Mouse (Mus musculus): ENCODE data around the gene Nudt5. TPM values are rescaled to one million over a fixed set of nuclear protein-coding genes. Genes with fewer than 3 reads are reported as not detected.

Gene Nudt5
- polyA plus RNA-seq, 2 experiments from 2014 or later = 52.1 to 59.6 TPM

DNA sequence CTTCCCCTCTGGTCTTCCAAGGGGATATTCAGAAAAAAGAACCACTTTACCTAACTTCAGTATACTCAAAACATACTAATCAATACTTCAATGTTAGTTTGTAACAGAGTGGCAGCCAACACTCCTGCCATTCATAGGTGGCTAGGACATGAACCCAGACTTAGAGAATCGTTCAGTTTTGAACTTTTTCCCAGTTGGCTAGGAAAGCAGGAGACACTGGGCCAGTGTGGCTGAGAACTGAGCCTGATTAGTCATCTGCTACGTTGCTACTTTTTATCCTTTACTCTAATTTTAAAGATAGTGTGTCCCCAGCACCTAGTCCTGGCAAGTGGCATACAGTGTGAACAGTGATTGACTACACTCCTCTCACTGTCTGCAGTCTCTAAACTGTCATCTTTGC is 22.9 kb downstream of the Nudt5 start:
- ATAC-seq = no peak

DNA sequence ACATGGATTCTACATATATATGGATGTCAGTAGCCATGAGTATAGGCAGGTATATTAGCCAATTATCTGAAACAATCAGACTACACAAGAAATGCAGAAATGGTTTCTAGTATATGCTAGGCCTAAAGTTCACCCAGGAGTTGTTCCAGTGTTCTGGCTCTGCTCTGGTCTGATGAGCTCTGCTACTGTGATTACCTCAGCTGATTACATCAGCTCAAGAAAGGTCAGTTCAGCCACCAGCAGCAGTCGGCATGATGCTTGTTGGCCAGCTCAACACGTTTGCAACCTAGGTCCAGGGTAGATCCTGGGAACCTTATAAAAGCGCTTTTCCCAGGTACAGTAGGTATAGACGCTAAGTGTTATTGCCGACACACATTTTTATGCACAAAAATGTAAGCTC is 24.9 kb downstream of the Nudt5 start:
- no peak for ATAC-seq

DNA sequence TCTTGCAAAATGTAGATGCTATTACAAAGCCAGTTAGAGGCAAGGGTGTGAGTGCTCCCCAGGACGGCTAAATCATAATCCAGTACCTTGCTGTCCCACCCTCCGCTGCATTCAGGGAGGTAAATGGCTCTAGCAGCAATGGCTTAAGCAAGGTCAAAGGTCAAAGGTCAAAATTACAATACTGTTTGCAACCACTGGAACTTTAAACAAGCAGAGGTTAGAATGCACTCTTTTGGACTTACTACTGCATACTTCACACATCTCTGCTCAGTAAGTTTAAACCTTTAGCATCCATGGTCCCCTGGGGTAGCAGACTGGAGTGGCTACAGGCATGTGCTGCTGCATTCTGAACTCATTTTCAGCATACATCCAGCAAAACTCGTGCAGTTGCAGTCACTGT is 32.6 kb downstream of the Nudt5 start:
- no peak for ATAC-seq

DNA sequence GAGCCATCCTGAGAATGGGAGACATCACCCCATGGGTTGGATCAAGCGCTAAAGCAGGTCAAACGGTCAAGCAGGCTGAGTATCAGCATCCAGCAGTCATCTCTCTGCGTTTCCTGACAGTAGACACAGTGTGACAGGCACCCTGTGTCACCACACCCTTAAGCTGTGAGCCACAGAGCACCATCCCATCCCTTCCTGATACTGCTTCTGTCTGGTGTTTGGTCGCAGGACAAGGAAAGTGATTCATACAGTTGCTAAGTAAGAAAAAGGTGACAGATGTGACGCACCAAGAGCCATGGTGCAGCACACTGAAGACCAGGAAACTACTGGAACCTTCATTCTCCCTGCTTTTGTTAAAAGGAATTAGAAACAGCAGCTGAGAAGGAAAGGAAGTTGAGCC is 44.0 kb downstream of the Nudt5 start:
- ATAC-seq = no peak

DNA sequence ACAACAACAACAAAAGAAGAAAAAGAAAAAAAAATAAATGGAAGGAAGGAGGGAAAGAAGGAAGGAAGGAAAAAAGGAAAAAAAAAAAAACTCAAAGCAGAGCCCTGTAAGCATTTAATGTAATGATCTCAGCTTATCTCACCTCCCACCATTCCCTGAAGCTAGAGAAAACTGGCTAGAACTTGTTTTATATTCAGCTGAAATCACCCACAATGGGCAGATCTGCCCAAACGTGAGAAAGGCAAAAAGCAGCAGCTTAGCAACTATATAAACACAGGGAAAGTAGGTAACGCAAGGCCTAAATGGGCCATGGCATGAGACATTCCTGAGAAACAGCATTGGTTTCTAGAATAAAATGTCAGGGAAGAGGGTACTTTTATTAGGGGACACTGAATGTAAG is 44.6 kb downstream of the Nudt5 start:
- ATAC-seq = no peak

DNA sequence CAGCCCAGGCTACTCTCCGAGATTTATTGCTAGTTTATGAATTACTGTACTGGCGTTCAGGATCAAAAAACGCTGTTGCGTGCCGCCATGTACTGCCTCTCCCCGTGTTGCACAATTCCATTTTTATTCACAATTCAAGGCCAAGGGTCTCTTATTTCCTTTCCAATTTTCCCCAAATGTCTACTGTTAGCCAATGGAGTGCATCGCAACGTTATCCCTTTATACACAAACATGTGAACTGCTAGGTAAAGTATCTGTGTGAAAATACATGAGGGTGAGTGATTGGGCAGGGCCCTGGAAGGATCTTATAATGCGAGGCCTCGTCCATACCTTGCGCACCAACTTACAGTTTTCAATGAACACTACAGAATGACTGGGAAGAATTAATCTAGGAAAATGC is 49.5 kb downstream of the Nudt5 start:
- ATAC-seq = no peak

DNA sequence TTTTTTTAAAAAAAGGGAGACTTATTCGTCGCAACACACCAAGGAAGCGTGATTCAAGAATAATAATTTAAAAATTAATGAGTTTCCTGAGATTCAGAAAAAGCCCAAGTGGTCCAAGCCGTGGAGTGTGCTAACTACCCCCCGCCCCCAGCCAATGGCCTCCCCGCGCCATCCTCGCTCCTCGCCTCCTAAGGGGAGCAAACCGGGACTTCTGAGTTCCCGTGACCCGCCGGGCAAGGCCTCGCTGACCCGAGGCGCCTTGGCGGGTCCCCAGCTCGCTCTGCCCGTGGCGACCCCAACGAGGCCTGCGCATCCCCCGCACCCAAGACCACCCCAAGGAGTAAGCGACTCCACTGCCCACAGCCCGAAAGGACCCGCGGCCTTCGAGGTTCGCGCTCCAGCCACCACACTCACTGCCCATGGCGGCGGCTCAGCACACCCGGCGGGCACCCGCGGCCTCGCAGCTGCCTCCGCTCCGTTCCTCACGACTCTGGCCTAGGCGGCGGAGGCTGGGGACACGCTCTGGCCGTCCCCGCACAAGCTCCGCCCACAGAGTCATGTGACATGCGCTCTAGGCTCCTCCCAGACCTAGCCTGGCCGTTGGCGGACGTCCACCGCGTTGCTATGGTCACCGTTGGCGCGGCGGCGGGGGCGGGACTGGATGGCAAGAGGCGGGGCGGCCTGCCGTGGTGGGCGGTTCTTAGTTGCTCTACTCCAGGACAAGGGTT is 50.2 kb downstream of the Nudt5 start, which contains the start of gene Sec61a2:
Gene Sec61a2 (minus strand): TSS at position 590 of the 728 bp plus-strand sequence.
- ATAC-seq = peak; percentile 99

DNA sequence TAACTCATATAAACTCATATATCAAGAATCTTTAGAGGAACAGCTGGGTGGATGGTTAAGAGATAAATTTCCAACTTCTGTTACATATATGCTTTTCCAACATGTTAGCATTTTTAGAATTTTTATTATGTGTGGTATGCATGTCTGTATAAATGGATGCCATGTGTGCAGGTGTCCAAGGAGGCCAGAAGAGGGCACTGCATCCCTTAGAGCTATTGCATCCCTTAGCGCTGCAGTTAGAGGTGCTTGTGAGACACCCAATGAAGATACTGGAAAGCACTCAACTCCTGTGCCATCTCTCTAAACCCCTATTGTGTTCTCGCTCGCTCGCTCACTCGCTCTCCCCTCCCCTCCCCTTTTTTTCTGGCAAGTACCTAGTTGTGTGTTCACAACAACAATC is 55.3 kb downstream of the Nudt5 start:
- no peak for ATAC-seq

DNA sequence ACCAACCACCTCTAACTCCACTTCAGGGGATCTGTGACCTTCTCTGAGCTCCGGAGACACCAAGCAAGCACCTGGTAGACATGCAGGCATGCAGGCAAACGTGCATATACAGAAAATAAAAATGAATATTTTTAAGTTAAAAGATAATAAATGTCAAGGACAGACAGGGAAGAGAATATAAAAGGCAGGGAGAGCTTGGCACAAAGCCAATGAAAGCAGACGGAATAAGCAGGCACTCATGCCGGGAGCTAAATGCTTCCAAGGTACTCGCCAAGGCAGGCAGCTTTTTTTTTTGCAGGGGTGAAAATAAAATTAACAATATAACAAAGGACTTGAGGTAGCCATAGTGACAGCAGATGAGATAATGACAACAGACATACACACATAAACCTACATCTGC is 61.3 kb downstream of the Nudt5 start:
- ATAC-seq = no peak

DNA sequence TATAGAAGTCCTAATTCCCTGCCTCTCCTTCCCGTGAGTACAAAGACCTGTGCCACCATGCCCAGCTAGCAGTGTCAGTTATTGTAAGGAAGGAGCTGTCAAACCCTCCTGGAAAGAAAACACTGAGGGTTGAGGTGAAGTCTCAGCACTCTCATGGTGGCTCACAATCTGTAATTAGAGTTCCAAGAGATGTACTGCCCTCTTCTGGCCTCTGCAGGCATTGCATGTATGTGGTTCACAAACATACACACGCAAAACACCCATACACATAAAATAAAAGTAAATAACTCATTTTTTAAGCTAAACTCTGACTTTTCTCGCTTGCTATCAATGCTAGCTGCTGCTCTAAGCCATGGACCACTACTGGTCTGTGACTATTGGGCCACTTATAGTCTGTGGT is 61.8 kb downstream of the Nudt5 start:
- peak; percentile 71 for ATAC-seq

DNA sequence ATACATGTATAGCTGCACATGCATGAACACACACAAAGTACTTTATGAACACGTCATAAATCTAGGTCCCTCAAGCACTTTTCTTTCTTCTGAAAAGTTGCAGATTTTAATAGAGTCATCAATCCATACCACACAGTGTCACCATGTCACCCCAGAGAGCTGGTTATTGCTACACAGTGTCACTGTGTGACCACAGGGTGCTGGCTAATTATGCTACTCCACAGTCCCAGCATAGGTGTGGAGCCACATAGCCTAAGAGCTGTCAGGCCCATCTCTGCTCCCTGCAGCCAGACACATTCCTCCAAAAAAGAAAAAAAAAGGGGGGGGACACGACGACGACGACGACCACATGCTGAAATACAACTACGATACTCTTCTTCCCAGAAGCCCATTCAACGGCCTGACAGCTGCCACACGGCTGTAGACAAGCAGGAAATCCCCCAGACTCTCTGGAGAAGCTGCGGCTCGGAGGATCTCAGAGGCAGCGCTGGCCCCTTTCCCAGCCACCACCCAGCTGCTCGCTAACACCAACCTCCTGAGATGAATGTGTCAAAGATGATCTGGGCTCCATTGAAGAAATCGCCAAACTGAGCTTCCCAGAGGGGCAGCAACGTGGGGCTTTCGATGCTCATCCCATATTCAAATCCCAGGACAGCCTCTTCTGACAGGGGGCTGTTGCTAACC is 66.6 kb downstream of the Nudt5 start:
- no peak for ATAC-seq

Other genes with a start within 250 kb of the Nudt5 start
- 10 to 100 TPM in 1 of 2 experiments, 1 to 10 TPM in 1; 8.3 to 10.5 TPM for gene Camk1d, start 130.5 kb upstream of the Nudt5 start, polyA plus RNA-seq (2017; shearing (Covaris generic))
- 100 to 1,000 TPM; 159 to 183 TPM for gene Cdc123, start 145 bp downstream of the Nudt5 start, polyA plus RNA-seq (2017; shearing (Covaris generic))
- 1 to 10 TPM in 1 of 2 experiments, under 1 TPM in 1; 0.97 to 1.0 TPM for gene Gm13199, start 17.9 kb downstream of the Nudt5 start, polyA plus RNA-seq (2017; shearing (Covaris generic))
- 10 to 100 TPM; 13.4 to 14.8 TPM for gene Sec61a2, start 50.4 kb downstream of the Nudt5 start, polyA plus RNA-seq (2017; shearing (Covaris generic))
- gene Dhtkd1, start 97.8 kb downstream of the Nudt5 start, polyA plus RNA-seq (2017; shearing (Covaris generic)) = under 1 TPM in 1 of 2 experiments, not detected in 1; 0.37 TPM
- 10 to 100 TPM; 16.9 to 18.7 TPM for gene Upf2, start 106.5 kb downstream of the Nudt5 start, polyA plus RNA-seq (2017; shearing (Covaris generic))